In genomic region chr9:15574750-15575454, GRCm38 (mm10) we compare ENCODE assay signal across 15 mouse cellular contexts. TPM values are rescaled to one million over a fixed set of nuclear protein-coding genes. Genes with fewer than 3 reads are reported as not detected.
DNase-seq lines count a peak whose midpoint lies in the region.
"Had no signal": no experiment of that assay in that cellular context is flagged by ENCODE, and none has a peak within 500 bp of the region (broad histone marks: within the 10 kb centered on the region; RNA-seq: fewer than 3 reads in every experiment).

No protein-coding gene starts in this region.

- peak; percentile 15 for DNase-seq in embryo, embryonic 11 days
- DNase-seq in embryo, embryonic 10 days (ENCODE audit: low spot score): no peak
- peak; percentile 34 for DNase-seq in heart, adult 11 months
- DNase-seq in heart, postnatal 14 days: no peak
- peak; percentile 65 for DNase-seq in forelimb bud, embryonic 11.5 days (ENCODE audit: low read depth, low spot score)
- DNase-seq in mesoderm, embryonic 11.5 days (ENCODE audit: low read depth, low spot score): peak; percentile 12
- DNase-seq in urinary bladder, postnatal 14 days (ENCODE audit: low spot score): no peak
- DNase-seq: adrenal gland, adult 2 months; cerebellum, adult 11-12 months; gastrocnemius, postnatal 25 days; heart, adult 2 months; kidney, postnatal 36 days; liver, postnatal 0 days had no signal

- intact Hi-C loops in heart, postnatal 14 days (cut with DNase I): no loop called here

RNA-seq across cellular contexts. Expression of gene Deup1, which starts 52.8 kb away (rescaled TPM):
- under 1 TPM; 0.24 to 0.26 TPM for total RNA-seq in heart, postnatal 14 days (2021)
- total RNA-seq: gastrocnemius, postnatal 25 days; heart, adult 2 months; monocyte, adult 5-6 weeks; neutrophil, adult 5-6 weeks had no signal

Comparison
In these comparisons a context has a peak if more than half of its experiments do, and no peak if none do; other contexts are left out.
1. DNase-seq: peak in embryo, embryonic 11 days (single experiment), heart, adult 11 months (single experiment), forelimb bud, embryonic 11.5 days (single experiment) and mesoderm, embryonic 11.5 days (single experiment); none in embryo, embryonic 10 days (single experiment), heart, postnatal 14 days (0 of 2) and urinary bladder, postnatal 14 days (single experiment).